Mouse (Mus musculus) small intestine, adult 10 weeks (tissue): ENCODE measurements around the gene Prpf40a. TPM values are rescaled to one million over a fixed set of nuclear protein-coding genes. Genes with fewer than 3 reads are reported as not detected.

Source experiments
- polyA plus RNA-seq: library from polyadenylated mRNA; stranded (reverse); fragments of 350-450 nt; fragmentation: Illumina TruSeq; extraction: RNeasy Lipid Tissue Mini Kit (QIAGEN cat#74804); gene quantifications from one replicate; pipeline ENCODE4 v1.2.3, GENCODE M21; 2014; ENCODE audit warnings: low replicate concordance

Gene Prpf40a
- polyA plus RNA-seq: 259 TPM

GRCm38 (mm10) chr2:53190684-53191511 lies at the start of gene Prpf40a:
Prpf40a (minus strand) TSS chr2:53191284.

GRCm38 (mm10) chr2:53191523-53192220 lies 588 bp upstream of the Prpf40a start, which contains the start of gene Arl6ip6:
Arl6ip6 (plus strand) TSS chr2:53191726.

Other genes starting within 250 kb of the Prpf40a start
- gene Arl6ip6, start 442 bp upstream of the Prpf40a start, polyA plus RNA-seq: 57.4 TPM